Mouse (Mus musculus): ENCODE results near the gene Hsdl2. TPM values are rescaled to one million over a fixed set of nuclear protein-coding genes. Genes with fewer than 3 reads are reported as not detected.

The Hsdl2 gene
- polyA plus RNA-seq, 1 experiment from 2014 or later, result 32.2 TPM

GRCm38 (mm10) chr4:59634532-59634931 lies 53.2 kb downstream of the Hsdl2 start:
- ATAC-seq (replicated peaks; ENCODE audit: insufficient number of reproducible peaks, low FRiP score, low TSS enrichment, low read depth) (no peak), DNase-seq (ENCODE audit: low spot score) (no peak)
- Histone ChIP-seq H3K9ac (replicated peaks; ENCODE audit: low read length) (no peak overlapping the region), H3K4me1 (ENCODE audit: control insufficient read depth, insufficient read depth, low read length) (no peaks in the 10 kb centered on the region), H3K4me3 (ENCODE audit: low read depth, low read length) (no peak overlapping the region), H3K36me3 (replicated peaks; ENCODE audit: control insufficient read depth, insufficient read depth, low read depth, low read length) (no peaks in the 10 kb centered on the region), H3K27ac (replicated peaks; ENCODE audit: low read depth, low read length) (no peak overlapping the region), H3K27me3 (ENCODE audit: control insufficient read depth, insufficient read depth, low read length) (no peaks in the 10 kb centered on the region), H3K4me2 (ENCODE audit: low read depth, low read length) (no peak overlapping the region), H3K9me3 (replicated peaks; ENCODE audit: control insufficient read depth, low read length) (no peaks in the 10 kb centered on the region)
- 79% methylated on average over 1 of the region's 1 CpGs for WGBS

- no peak overlapping the region for H3K27ac ChIP-seq (replicated peaks; ENCODE audit: low read depth, low read length)
Observed at GRCm38 (mm10) chr4:59639163-59639562, 57.8 kb downstream of the Hsdl2 start.

GRCm38 (mm10) chr4:59640720-59641119 lies 59.4 kb downstream of the Hsdl2 start:
- H3K27me3 ChIP-seq (ENCODE audit: control insufficient read depth, insufficient read depth, low read length), result no peaks in the 10 kb centered on the region
- H3K9ac ChIP-seq (replicated peaks; ENCODE audit: low read length), result no peak overlapping the region
- no peak overlapping the region for H3K27ac ChIP-seq (replicated peaks; ENCODE audit: low read depth, low read length)
- 93% methylated on average over 2 of the region's 2 CpGs for WGBS
- H3K4me2 ChIP-seq (ENCODE audit: low read depth, low read length), result no peak overlapping the region
- ATAC-seq (replicated peaks; ENCODE audit: insufficient number of reproducible peaks, low FRiP score, low TSS enrichment, low read depth) (no peak), DNase-seq (ENCODE audit: low spot score) (no peak)
- no peaks in the 10 kb centered on the region for H3K36me3 ChIP-seq (replicated peaks; ENCODE audit: control insufficient read depth, insufficient read depth, low read depth, low read length)
- H3K4me3 ChIP-seq (ENCODE audit: low read depth, low read length), result no peak overlapping the region
- no peaks in the 10 kb centered on the region for H3K4me1 ChIP-seq (ENCODE audit: control insufficient read depth, insufficient read depth, low read length)
- H3K9me3 ChIP-seq (replicated peaks; ENCODE audit: control insufficient read depth, low read length), result no peaks in the 10 kb centered on the region

More at GRCm38 (mm10) chr4:59639163-59639562, 57.8 kb downstream of the Hsdl2 start:
- Histone ChIP-seq H3K4me2 (ENCODE audit: low read depth, low read length) (no peak overlapping the region), H3K27me3 (ENCODE audit: control insufficient read depth, insufficient read depth, low read length) (no peaks in the 10 kb centered on the region), H3K4me3 (ENCODE audit: low read depth, low read length) (no peak overlapping the region), H3K36me3 (replicated peaks; ENCODE audit: control insufficient read depth, insufficient read depth, low read depth, low read length) (no peaks in the 10 kb centered on the region), H3K9ac (replicated peaks; ENCODE audit: low read length) (no peak overlapping the region), H3K9me3 (replicated peaks; ENCODE audit: control insufficient read depth, low read length) (no peaks in the 10 kb centered on the region), H3K4me1 (ENCODE audit: control insufficient read depth, insufficient read depth, low read length) (no peaks in the 10 kb centered on the region)
- ATAC-seq (replicated peaks; ENCODE audit: insufficient number of reproducible peaks, low FRiP score, low TSS enrichment, low read depth) (no peak), DNase-seq (ENCODE audit: low spot score) (no peak)

GRCm38 (mm10) chr4:59642039-59642438 lies 60.7 kb downstream of the Hsdl2 start:
- no peaks in the 10 kb centered on the region for H3K27me3 ChIP-seq (ENCODE audit: control insufficient read depth, insufficient read depth, low read length)
- H3K4me3 ChIP-seq (ENCODE audit: low read depth, low read length), result no peak overlapping the region
- DNase-seq (ENCODE audit: low spot score), result no peak
- ATAC-seq (replicated peaks; ENCODE audit: insufficient number of reproducible peaks, low FRiP score, low TSS enrichment, low read depth), result no peak
- H3K27ac ChIP-seq (replicated peaks; ENCODE audit: low read depth, low read length), result no peak overlapping the region
- no peaks in the 10 kb centered on the region for H3K36me3 ChIP-seq (replicated peaks; ENCODE audit: control insufficient read depth, insufficient read depth, low read depth, low read length)
- H3K9ac ChIP-seq (replicated peaks; ENCODE audit: low read length), result no peak overlapping the region
- H3K4me2 ChIP-seq (ENCODE audit: low read depth, low read length), result no peak overlapping the region
- 85% methylated on average over 3 of the region's 3 CpGs for WGBS
- no peaks in the 10 kb centered on the region for H3K9me3 ChIP-seq (replicated peaks; ENCODE audit: control insufficient read depth, low read length)
- no peaks in the 10 kb centered on the region for H3K4me1 ChIP-seq (ENCODE audit: control insufficient read depth, insufficient read depth, low read length)

GRCm38 (mm10) chr4:59642657-59643056 lies 61.3 kb downstream of the Hsdl2 start:
- no peaks in the 10 kb centered on the region for H3K9me3 ChIP-seq (replicated peaks; ENCODE audit: control insufficient read depth, low read length)
- H3K27ac ChIP-seq (replicated peaks; ENCODE audit: low read depth, low read length), result no peak overlapping the region
- H3K4me1 ChIP-seq (ENCODE audit: control insufficient read depth, insufficient read depth, low read length), result no peaks in the 10 kb centered on the region
- H3K9ac ChIP-seq (replicated peaks; ENCODE audit: low read length), result no peak overlapping the region
- H3K27me3 ChIP-seq (ENCODE audit: control insufficient read depth, insufficient read depth, low read length), result no peaks in the 10 kb centered on the region
- ATAC-seq (replicated peaks; ENCODE audit: insufficient number of reproducible peaks, low FRiP score, low TSS enrichment, low read depth), result no peak
- no peak for DNase-seq (ENCODE audit: low spot score)
- 91% methylated on average over 2 of the region's 2 CpGs for WGBS
- H3K4me3 ChIP-seq (ENCODE audit: low read depth, low read length), result no peak overlapping the region
- H3K36me3 ChIP-seq (replicated peaks; ENCODE audit: control insufficient read depth, insufficient read depth, low read depth, low read length), result no peaks in the 10 kb centered on the region
- no peak overlapping the region for H3K4me2 ChIP-seq (ENCODE audit: low read depth, low read length)

GRCm38 (mm10) chr4:59644431-59644830 lies 63.1 kb downstream of the Hsdl2 start:
- no peak for DNase-seq (ENCODE audit: low spot score)
- Histone ChIP-seq H3K4me1 (ENCODE audit: control insufficient read depth, insufficient read depth, low read length) (no peaks in the 10 kb centered on the region), H3K27me3 (ENCODE audit: control insufficient read depth, insufficient read depth, low read length) (no peaks in the 10 kb centered on the region), H3K9me3 (replicated peaks; ENCODE audit: control insufficient read depth, low read length) (no peaks in the 10 kb centered on the region), H3K27ac (replicated peaks; ENCODE audit: low read depth, low read length) (no peak overlapping the region), H3K36me3 (replicated peaks; ENCODE audit: control insufficient read depth, insufficient read depth, low read depth, low read length) (no peaks in the 10 kb centered on the region), H3K4me2 (ENCODE audit: low read depth, low read length) (no peak overlapping the region), H3K9ac (replicated peaks; ENCODE audit: low read length) (no peak overlapping the region), H3K4me3 (ENCODE audit: low read depth, low read length) (no peak overlapping the region)
- ATAC-seq (replicated peaks; ENCODE audit: insufficient number of reproducible peaks, low FRiP score, low TSS enrichment, low read depth), result no peak
- WGBS, result 84% methylated on average over 3 of the region's 3 CpGs

- no peak for DNase-seq (ENCODE audit: low spot score)
- 90% methylated on average over 4 of the region's 4 CpGs for WGBS
- H3K27ac ChIP-seq (replicated peaks; ENCODE audit: low read depth, low read length), result no peak overlapping the region
- no peak for ATAC-seq (replicated peaks; ENCODE audit: insufficient number of reproducible peaks, low FRiP score, low TSS enrichment, low read depth)
- H3K27me3 ChIP-seq (ENCODE audit: control insufficient read depth, insufficient read depth, low read length), result no peaks in the 10 kb centered on the region
- no peak overlapping the region for H3K9ac ChIP-seq (replicated peaks; ENCODE audit: low read length)
- H3K9me3 ChIP-seq (replicated peaks; ENCODE audit: control insufficient read depth, low read length), result no peaks in the 10 kb centered on the region
- no peaks in the 10 kb centered on the region for H3K4me1 ChIP-seq (ENCODE audit: control insufficient read depth, insufficient read depth, low read length)
- H3K36me3 ChIP-seq (replicated peaks; ENCODE audit: control insufficient read depth, insufficient read depth, low read depth, low read length), result no peaks in the 10 kb centered on the region
- no peak overlapping the region for H3K4me2 ChIP-seq (ENCODE audit: low read depth, low read length)
- H3K4me3 ChIP-seq (ENCODE audit: low read depth, low read length), result no peak overlapping the region
Observed at GRCm38 (mm10) chr4:59644992-59645391, 63.6 kb downstream of the Hsdl2 start.

- Histone ChIP-seq H3K4me3 (ENCODE audit: low read depth, low read length) (no peak overlapping the region), H3K4me2 (ENCODE audit: low read depth, low read length) (no peak overlapping the region), H3K4me1 (ENCODE audit: control insufficient read depth, insufficient read depth, low read length) (no peaks in the 10 kb centered on the region), H3K27me3 (ENCODE audit: control insufficient read depth, insufficient read depth, low read length) (no peaks in the 10 kb centered on the region), H3K36me3 (replicated peaks; ENCODE audit: control insufficient read depth, insufficient read depth, low read depth, low read length) (no peaks in the 10 kb centered on the region), H3K27ac (replicated peaks; ENCODE audit: low read depth, low read length) (no peak overlapping the region), H3K9me3 (replicated peaks; ENCODE audit: control insufficient read depth, low read length) (no peaks in the 10 kb centered on the region), H3K9ac (replicated peaks; ENCODE audit: low read length) (no peak overlapping the region)
- WGBS, result 98% methylated on average over 2 of the region's 2 CpGs
- ATAC-seq (replicated peaks; ENCODE audit: insufficient number of reproducible peaks, low FRiP score, low TSS enrichment, low read depth), result no peak
- no peak for DNase-seq (ENCODE audit: low spot score)
Observed at GRCm38 (mm10) chr4:59645610-59646009, 64.2 kb downstream of the Hsdl2 start.

All from embryonic facial prominence, embryonic 11.5 days (tissue).